In the genomic region with DNA sequence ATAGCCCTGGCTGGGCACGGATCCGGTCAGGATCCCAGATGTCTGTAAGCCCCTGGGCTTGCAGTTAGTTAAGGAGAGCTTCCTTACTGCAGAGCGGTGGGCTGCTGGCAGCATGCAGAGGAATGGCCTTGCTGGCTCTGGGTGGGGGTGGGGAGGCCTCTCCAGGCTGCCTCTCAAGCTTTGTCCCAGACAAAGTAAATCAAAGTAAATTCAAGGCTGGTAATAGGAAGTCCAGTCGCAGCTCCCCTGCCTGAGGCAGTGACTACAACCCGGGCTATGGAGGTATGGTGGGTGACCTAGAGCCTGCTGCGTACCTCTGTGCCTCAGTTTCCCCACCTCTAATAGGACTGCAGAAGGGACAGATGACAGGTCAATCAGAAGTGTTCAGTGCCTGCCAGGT, we compare ENCODE assay signal across 11 mouse cellular contexts. TPM values are rescaled to one million over a fixed set of nuclear protein-coding genes. Genes with fewer than 3 reads are reported as not detected.
DNase-seq lines count a peak whose midpoint lies in the region; ATAC-seq lines count a peak whose summit lies in the region.
"Had no signal": no experiment of that assay in that cellular context is flagged by ENCODE, and none has a peak within 500 bp of the region (broad histone marks: within the 10 kb centered on the region; RNA-seq: fewer than 3 reads in every experiment).

No protein-coding gene starts in this region.

- DNase-seq in kidney, adult 8-10 months: no peak
- DNase-seq in embryo, embryonic 11 days: peak; percentile 68
- no peak for DNase-seq in hindbrain, embryonic 11.5 days (ENCODE audit: low spot score)
- no peak for DNase-seq in thymus, postnatal 14 days
- DNase-seq in layer of hippocampus, postnatal 10 days (ENCODE audit: low spot score in 2 of 2): no peak
- DNase-seq: cerebellum, adult 9-10 months; spleen, adult 18-20 months had no signal

- WGBS in kidney, embryonic 16.5 days: 16% methylated on average over 6 of the region's 6 CpGs
- WGBS in hindbrain, embryonic 11.5 days: 16% methylated on average over 6 of the region's 6 CpGs
- 11% methylated on average over 6 of the region's 6 CpGs for WGBS in midbrain, embryonic 13.5 days

- peaks cover 9% of the 10 kb centered on the region; the same call in 1 of the 2 replicates for H3K36me3 ChIP-seq in kidney, embryonic 16.5 days (ENCODE audit: insufficient read depth, low read length)
- no peaks in the 10 kb centered on the region for H3K36me3 ChIP-seq in hindbrain, embryonic 11.5 days (ENCODE audit: control insufficient read depth, insufficient read depth, low read length)
- no peaks in the 10 kb centered on the region for H3K36me3 ChIP-seq in midbrain, embryonic 13.5 days

- H3K4me2 ChIP-seq in kidney, embryonic 16.5 days (replicated peaks; ENCODE audit: low read depth, low read length): peak overlapping the region; percentile 96
- peak overlapping the region; percentile 22; the same call in 1 of the 2 replicates for H3K4me2 ChIP-seq in hindbrain, embryonic 11.5 days (replicated peaks; ENCODE audit: low read depth, low read length)
- peak overlapping the region; percentile 29 for H3K4me2 ChIP-seq in midbrain, embryonic 13.5 days (replicated peaks)

- H3K4me3 ChIP-seq in kidney, embryonic 16.5 days (ENCODE audit: low read length): peak overlapping the region; percentile 69
- H3K4me3 ChIP-seq in hindbrain, embryonic 11.5 days (ENCODE audit: low read depth, low read length): peak overlapping the region; percentile 43; the same call in 1 of the 2 replicates
- peak overlapping the region; percentile 19; the same call in 1 of the 2 replicates for H3K4me3 ChIP-seq in midbrain, embryonic 13.5 days (replicated peaks)
- H3K4me3 ChIP-seq: megakaryocyte, embryonic 14.5 days had no signal

- peaks cover 16% of the 10 kb centered on the region for H3K27me3 ChIP-seq in kidney, embryonic 16.5 days (ENCODE audit: insufficient read depth, low read length)
- peaks cover 37% of the 10 kb centered on the region for H3K27me3 ChIP-seq in hindbrain, embryonic 11.5 days (ENCODE audit: control insufficient read depth, insufficient read depth, low read length)
- H3K27me3 ChIP-seq in midbrain, embryonic 13.5 days: peaks cover 52% of the 10 kb centered on the region

- H3K27ac ChIP-seq in kidney, embryonic 16.5 days (ENCODE audit: low read length): peak overlapping the region; percentile 66
- H3K27ac ChIP-seq in hindbrain, embryonic 11.5 days (ENCODE audit: low read depth, low read length): no peak overlapping the region
- no peak overlapping the region for H3K27ac ChIP-seq in midbrain, embryonic 13.5 days

- H3K9me3 ChIP-seq in kidney, embryonic 16.5 days (ENCODE audit: low read length): no peaks in the 10 kb centered on the region
- no peaks in the 10 kb centered on the region for H3K9me3 ChIP-seq in hindbrain, embryonic 11.5 days (ENCODE audit: control insufficient read depth, low read length)
- H3K9me3 ChIP-seq in midbrain, embryonic 13.5 days: no peaks in the 10 kb centered on the region
- H3K9me3 ChIP-seq: megakaryocyte, embryonic 14.5 days had no signal

- ATAC-seq in kidney, embryonic 16.5 days (ENCODE audit: low FRiP score, low TSS enrichment): no peak
- no peak for ATAC-seq in hindbrain, embryonic 11.5 days (ENCODE audit: low FRiP score)
- ATAC-seq in midbrain, embryonic 13.5 days: no peak

- H3K4me1 ChIP-seq in kidney, embryonic 16.5 days (ENCODE audit: insufficient read depth, low read length): peaks cover 68% of the 10 kb centered on the region
- H3K4me1 ChIP-seq in hindbrain, embryonic 11.5 days (replicated peaks; ENCODE audit: control insufficient read depth, insufficient read depth, low read length): peaks cover 22% of the 10 kb centered on the region
- H3K4me1 ChIP-seq in midbrain, embryonic 13.5 days (replicated peaks): peaks cover 53% of the 10 kb centered on the region

- peak overlapping the region; percentile 78 for H3K9ac ChIP-seq in kidney, embryonic 16.5 days (replicated peaks; ENCODE audit: low read length)
- no peak overlapping the region for H3K9ac ChIP-seq in hindbrain, embryonic 11.5 days (ENCODE audit: low read depth, low read length)
- H3K9ac ChIP-seq in midbrain, embryonic 13.5 days (replicated peaks): no peak overlapping the region

RNA-seq across cellular contexts. Expression of a gene that starts 3.3 kb away (rescaled TPM):
- polyA plus RNA-seq in kidney, embryonic 16.5 days (2015; fragmentation: Nextera tagmentation; extraction: Ambion mirVana): 40.8 and 49.3 TPM in 2 replicates
- polyA plus RNA-seq in hindbrain, embryonic 11.5 days (2014; fragmentation: Nextera tagmentation; extraction: Ambion mirVana): 27.6 and 29.5 TPM in 2 replicates
- polyA plus RNA-seq in midbrain, embryonic 13.5 days (2015; fragmentation: Nextera tagmentation; extraction: Ambion mirVana): 5.4 and 5.8 TPM in 2 replicates
- total RNA-seq in layer of hippocampus, postnatal 10 days (2021): 1 to 10 TPM; 1.5 to 1.7 TPM
- total RNA-seq: hematopoietic stem cell, adult 5-6 weeks had no signal

RNA-seq across cellular contexts. Expression of a gene that starts 48.6 kb away (rescaled TPM):
- 18.3 and 21.2 TPM in 2 replicates for polyA plus RNA-seq in kidney, embryonic 16.5 days (2015; fragmentation: Nextera tagmentation; extraction: Ambion mirVana)
- 13.5 and 15.0 TPM in 2 replicates for polyA plus RNA-seq in hindbrain, embryonic 11.5 days (2014; fragmentation: Nextera tagmentation; extraction: Ambion mirVana)
- 25.1 and 30.2 TPM in 2 replicates for polyA plus RNA-seq in midbrain, embryonic 13.5 days (2015; fragmentation: Nextera tagmentation; extraction: Ambion mirVana)
- 10 to 100 TPM; 64.6 to 65.1 TPM for total RNA-seq in layer of hippocampus, postnatal 10 days (2021)

RNA-seq across cellular contexts. Expression of a gene that starts 48.9 kb away (rescaled TPM):
- polyA plus RNA-seq in kidney, embryonic 16.5 days (2015; fragmentation: Nextera tagmentation; extraction: Ambion mirVana): 104 and 108 TPM in 2 replicates
- 120 and 140 TPM in 2 replicates for polyA plus RNA-seq in hindbrain, embryonic 11.5 days (2014; fragmentation: Nextera tagmentation; extraction: Ambion mirVana)
- 154 and 165 TPM in 2 replicates for polyA plus RNA-seq in midbrain, embryonic 13.5 days (2015; fragmentation: Nextera tagmentation; extraction: Ambion mirVana)
- 10 to 100 TPM; 31.1 to 34.1 TPM for total RNA-seq in layer of hippocampus, postnatal 10 days (2021)

Comparison
In these comparisons a context has a peak if more than half of its experiments do, and no peak if none do; other contexts are left out.
1. H3K4me2 ChIP-seq: peak in every context shown above with its lines; median percentile 96 in kidney, embryonic 16.5 days; 29 in midbrain, embryonic 13.5 days; 22 in hindbrain, embryonic 11.5 days.
2. H3K4me3 ChIP-seq: peak in every context shown above with its lines; median percentile 69 in kidney, embryonic 16.5 days; 43 in hindbrain, embryonic 11.5 days; 19 in midbrain, embryonic 13.5 days.